Mouse (Mus musculus) megakaryocyte-erythroid progenitor cell, adult 5-6 weeks (primary cell): ENCODE data around the gene Lrrc2. TPM values are rescaled to one million over a fixed set of nuclear protein-coding genes. Genes with fewer than 3 reads are reported as not detected.

Experiments
- ATAC-seq: replicated peaks from 2 replicates; pipeline ENCODE4 v1.8.0; 2016; ENCODE audit warnings: mild to moderate bottlenecking, inconsistent platforms; ENCODE audit not compliant: severe bottlenecking, poor library complexity, low FRiP score, low TSS enrichment
- total RNA-seq, 2 experiments: library from RNA; stranded (forward) in 1 of 2; stranded (reverse) in 1 of 2; fragments of 200-1000, 215-1000 nt in 1 of 2; fragments of >200 nt in 1 of 2; fragmentation: Nextera tagmentation in 1 of 2; gene quantifications; 2 replicates each; pipeline ENCODE4 v1.2.3; 2014 to 2017

The Lrrc2 gene
- total RNA-seq, 2 experiments from 2014 or later, result 1.2 TPM; not detected in 1

GRCm38 (mm10) chr9:110946548-110947044, 4.7 kb upstream of the Lrrc2 start:
- ATAC-seq, result no peak

- ATAC-seq, result no peak
Measured at GRCm38 (mm10) chr9:110947261-110947661, 4.1 kb upstream of the Lrrc2 start.

- no peak for ATAC-seq
Measured at GRCm38 (mm10) chr9:110947900-110948299, 3.4 kb upstream of the Lrrc2 start.

GRCm38 (mm10) chr9:110948813-110949310, 2.5 kb upstream of the Lrrc2 start:
- no peak for ATAC-seq

- ATAC-seq, result no peak
Measured at GRCm38 (mm10) chr9:110950109-110950508, 1.2 kb upstream of the Lrrc2 start.

GRCm38 (mm10) chr9:110951866-110952265, 521 bp downstream of the Lrrc2 start:
- ATAC-seq, result no peak

- ATAC-seq, result peak; percentile 75
Measured at GRCm38 (mm10) chr9:110952398-110952797, 1.1 kb downstream of the Lrrc2 start.

GRCm38 (mm10) chr9:110952931-110953549, 1.7 kb downstream of the Lrrc2 start:
- ATAC-seq, result no peak

GRCm38 (mm10) chr9:110953550-110954461, 2.5 kb downstream of the Lrrc2 start:
- ATAC-seq, result peak; percentile 49

- no peak for ATAC-seq
Measured at GRCm38 (mm10) chr9:110954681-110955445, 3.5 kb downstream of the Lrrc2 start.

- ATAC-seq, result no peak
Measured at GRCm38 (mm10) chr9:110955962-110956361, 4.6 kb downstream of the Lrrc2 start.

- ATAC-seq, result no peak
Measured at GRCm38 (mm10) chr9:110959669-110960068, 8.3 kb downstream of the Lrrc2 start.

GRCm38 (mm10) chr9:110960230-110961149, 9.1 kb downstream of the Lrrc2 start:
- peak; percentile 37; the same call in 1 of the 2 replicates for ATAC-seq

- no peak for ATAC-seq
Measured at GRCm38 (mm10) chr9:110961386-110961785, 10.0 kb downstream of the Lrrc2 start.

- ATAC-seq, result no peak
Measured at GRCm38 (mm10) chr9:110963566-110964115, 12.3 kb downstream of the Lrrc2 start.

GRCm38 (mm10) chr9:110965062-110965909, 13.9 kb downstream of the Lrrc2 start:
- no peak for ATAC-seq

- ATAC-seq, result no peak
Measured at GRCm38 (mm10) chr9:110965910-110966231, 14.5 kb downstream of the Lrrc2 start.

GRCm38 (mm10) chr9:110979411-110979810, 28.1 kb downstream of the Lrrc2 start:
- ATAC-seq, result no peak
